Mouse (Mus musculus): ENCODE measurements around the gene Mob3b.

DNA sequence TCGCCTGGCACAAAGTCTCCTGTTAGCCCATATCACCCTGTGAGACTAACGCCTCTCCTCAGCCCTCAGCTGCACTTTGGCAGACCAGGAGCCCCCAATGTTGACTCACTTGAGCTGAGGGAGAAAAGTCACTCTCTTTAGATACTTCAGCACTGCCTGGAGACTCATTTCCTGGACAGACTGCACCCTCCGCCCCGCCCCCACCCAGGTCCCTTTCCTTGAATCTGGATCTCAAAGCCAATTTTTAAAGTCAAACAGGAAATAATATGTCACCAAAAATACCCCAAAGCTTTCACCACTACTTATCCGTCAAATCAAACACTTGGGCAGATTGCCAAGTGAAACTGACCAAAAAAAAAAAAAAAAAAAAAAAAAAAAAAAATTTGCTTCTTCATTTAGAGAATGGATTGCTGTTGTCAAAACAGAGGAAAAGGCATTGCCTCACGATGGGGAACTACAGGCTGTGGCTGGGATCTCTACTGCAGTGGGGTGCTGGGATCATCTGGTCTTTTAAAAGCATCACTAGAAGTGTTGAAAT, 26.8 kb downstream of the Mob3b start:
- TF ChIP-seq CTCF (IDR thresholded peaks at IDR 0.05; ENCODE audit: low read depth, low read length) (no peak), TAL1 (conservative IDR thresholded peaks at IDR 0.05; ENCODE audit: low read depth, low read length) (no peak), GATA1 (IDR thresholded peaks at IDR 0.05; ENCODE audit: borderline replicate concordance, low read length) (no peak)

Measured in G1E (cell line).